Mouse (Mus musculus) kidney, adult 2 months (tissue): ENCODE results near the gene Nipal1. TPM values are rescaled to one million over a fixed set of nuclear protein-coding genes. Genes with fewer than 3 reads are reported as not detected.

Experiments
- DNase-seq: peaks from one replicate; pipeline ENCODE4 v3.0.0; 2021
- H3K27ac ChIP-seq: fragments of 200-500 bp; 2 replicates; pipeline ENCODE4 v1.5.1; 2012; ENCODE audit warnings: low read depth, low read length, control low read depth, inconsistent platforms; ENCODE audit not compliant: insufficient read depth
- H3K27me3 ChIP-seq: fragments of 200-500 bp; replicated peaks from 2 replicates; pipeline ENCODE4 v1.6.1; 2012; ENCODE audit warnings: mild to moderate bottlenecking, moderate library complexity, low read length, inconsistent platforms; ENCODE audit not compliant: control insufficient read depth, insufficient read depth
- H3K36me3 ChIP-seq: fragments of 200-500 bp; 2 replicates; pipeline ENCODE4 v1.6.1; 2012; ENCODE audit warnings: mild to moderate bottlenecking, moderate library complexity, low read length, inconsistent platforms; ENCODE audit not compliant: control insufficient read depth, insufficient read depth
- H3K4me1 ChIP-seq: fragments of 200-500 bp; 2 replicates; pipeline ENCODE4 v1.6.1; 2011; ENCODE audit warnings: low read length; ENCODE audit not compliant: control insufficient read depth, insufficient read depth
- H3K4me3 ChIP-seq: fragments of 200-500 bp; 2 replicates; pipeline ENCODE4 v1.5.1; 2011; ENCODE audit warnings: mild to moderate bottlenecking, low read depth, low read length, control low read depth; ENCODE audit not compliant: insufficient read depth
- CTCF ChIP-seq: fragments of 200-500 bp; conservative IDR thresholded peaks from 2 replicates; pipeline ENCODE4 v1.5.1; 2011; ENCODE audit warnings: low read depth, mild to moderate bottlenecking, control low read depth, low read length, moderate library complexity, mixed read lengths; ENCODE audit not compliant: insufficient read depth, insufficient read length
- POLR2A ChIP-seq: fragments of 200-500 bp; IDR thresholded peaks from one replicate; pipeline ENCODE4 v1.6.1; 2011; ENCODE audit warnings: low read depth, low read length, control low read depth
- WGBS: fragments of 180-500 bp; shearing (Covaris S2); methylation state at CpG from one replicate; pipeline ENCODE4 v1.1.7; 2018; 5-methylcytosine and 5-hydroxymethylcytosine counted together
- polyA plus RNA-seq: library from polyadenylated mRNA; depleted of rRNA; stranded (reverse); fragments of >200 nt; gene quantifications from 2 replicates; pipeline ENCODE4 v1.2.3, GENCODE M21; 2012; rRNA removed

The Nipal1 gene
- 0.70 and 1.2 TPM in 2 replicates for polyA plus RNA-seq

DNA sequence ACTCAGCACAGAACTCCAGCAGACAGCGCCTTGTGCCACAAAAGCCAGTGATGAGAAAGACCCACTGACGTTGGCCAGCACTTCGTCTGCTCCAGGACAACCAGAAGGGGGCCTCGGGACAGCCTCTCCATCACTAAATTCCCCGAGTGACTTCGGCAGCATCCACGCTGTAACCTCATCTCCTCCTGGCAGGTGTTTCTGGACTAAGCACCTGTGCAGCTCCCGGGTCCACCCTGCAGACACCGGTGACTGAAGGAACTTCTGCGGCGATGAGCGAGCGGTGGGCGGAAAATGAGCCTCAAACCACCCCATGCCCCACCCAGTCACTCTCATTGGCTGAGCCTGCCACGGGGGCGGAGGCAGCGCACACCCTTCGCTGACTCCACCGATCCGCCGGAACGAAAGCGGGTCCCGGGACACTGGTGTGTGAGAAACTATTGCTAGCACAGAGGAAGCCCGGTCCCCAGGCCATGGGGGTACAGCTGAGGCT is at the start of gene Nipal1:
Nipal1 (plus strand) TSS at position 378 of the 490 bp plus-strand sequence.
- TF ChIP-seq POLR2A (no peak), CTCF (0 out of 2 replicates have a peak, but pooled peaks have one; percentile 12)
- 2% methylated on average over 25 of the region's 25 CpGs for WGBS
- peak within 1 kb of the TSS; percentile 61 for H3K4me3 ChIP-seq
- no peaks in the 10 kb centered on the region for H3K27me3 ChIP-seq
- no peak within 1 kb of the TSS for H3K27ac ChIP-seq
- H3K4me1 ChIP-seq = no peaks in the 10 kb centered on the region
- DNase-seq = peak; percentile 45
- H3K36me3 ChIP-seq = no peaks in the 10 kb centered on the region

DNA sequence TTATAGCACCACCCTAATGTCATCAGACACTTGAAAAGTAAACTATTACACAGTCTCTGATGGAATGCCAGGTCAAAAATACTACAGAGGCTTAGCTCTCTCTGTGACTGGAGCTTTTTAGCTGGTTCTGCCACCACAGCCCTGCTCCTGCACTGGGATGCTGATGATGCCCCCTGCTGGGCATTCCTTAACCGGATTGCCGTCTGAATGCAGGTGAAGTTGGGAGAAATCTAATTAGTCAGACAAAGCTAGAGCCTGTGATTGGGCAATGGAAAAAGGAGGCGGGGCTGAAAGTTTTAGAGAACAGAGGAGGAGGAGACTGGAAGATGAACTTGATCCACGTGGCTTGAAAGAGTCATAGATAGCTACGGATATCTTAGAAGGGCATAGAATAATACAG is 46.6 kb upstream of the Nipal1 start:
- 6% methylated on average over 5 of the region's 5 CpGs for WGBS
- Histone ChIP-seq H3K4me1 (no peaks in the 10 kb centered on the region), H3K27ac (no peak overlapping the region), H3K27me3 (no peaks in the 10 kb centered on the region; the same call in 1 of the 2 replicates), H3K4me3 (no peak overlapping the region), H3K36me3 (no peaks in the 10 kb centered on the region)
- peak; percentile 74 for TF ChIP-seq CTCF
- no peak for TF ChIP-seq POLR2A
- DNase-seq = peak; percentile 83

DNA sequence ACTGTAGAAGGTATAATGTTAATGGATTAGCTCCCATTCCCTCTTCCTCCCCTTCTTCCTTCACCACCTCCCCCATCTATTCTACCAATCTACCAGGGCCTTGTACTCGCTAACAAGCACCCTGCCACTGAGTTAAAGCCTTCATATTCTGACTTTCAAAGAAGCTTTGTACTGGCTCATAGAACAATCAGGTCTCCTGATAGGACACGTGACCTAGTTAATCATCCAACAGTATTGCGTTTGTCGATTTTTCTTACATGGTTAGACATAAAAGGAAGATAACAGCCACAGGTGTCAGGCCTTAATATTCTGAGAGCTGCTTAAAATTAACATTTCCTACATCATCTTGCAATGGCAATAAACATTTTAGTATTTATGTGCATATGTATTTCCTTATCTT is 44.5 kb upstream of the Nipal1 start:
- no peak for TF ChIP-seq POLR2A
- no peak for TF ChIP-seq CTCF
- 77% methylated on average over 4 of the region's 4 CpGs for WGBS
- no peaks in the 10 kb centered on the region for H3K4me1 ChIP-seq
- no peak overlapping the region for H3K4me3 ChIP-seq
- no peak overlapping the region for H3K27ac ChIP-seq
- no peak for DNase-seq
- H3K36me3 ChIP-seq = no peaks in the 10 kb centered on the region
- H3K27me3 ChIP-seq = no peaks in the 10 kb centered on the region; the same call in 1 of the 2 replicates

- DNase-seq = no peak
- Histone ChIP-seq H3K27me3 (no peaks in the 10 kb centered on the region), H3K4me1 (no peaks in the 10 kb centered on the region), H3K27ac (no peak overlapping the region), H3K4me3 (no peak overlapping the region), H3K36me3 (no peaks in the 10 kb centered on the region)
- 87% methylated on average over 4 of the region's 4 CpGs for WGBS
- TF ChIP-seq POLR2A (no peak), CTCF (no peak)
Measured at GRCm38 (mm10) chr5:72617413-72617812, 30.2 kb upstream of the Nipal1 start.

DNA sequence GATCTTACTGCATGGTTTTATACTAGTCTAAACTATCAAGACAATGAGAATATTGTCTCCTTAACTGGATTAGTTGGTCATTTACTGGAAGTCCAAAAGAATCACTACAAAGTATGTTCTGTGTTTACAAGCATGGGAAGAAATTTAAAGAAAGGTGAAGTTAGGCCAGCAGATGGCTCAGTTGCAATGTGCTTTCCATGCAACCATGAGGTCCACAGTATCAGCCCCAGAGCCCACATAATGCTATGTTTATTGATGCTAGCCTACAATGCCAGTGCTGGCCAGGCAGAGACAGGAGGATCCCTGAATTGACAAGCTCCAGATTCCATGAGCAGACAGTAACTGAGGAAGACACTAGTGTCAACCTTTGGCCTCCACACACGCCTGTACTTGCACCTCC is 26.6 kb upstream of the Nipal1 start:
- DNase-seq = no peak
- Histone ChIP-seq H3K27ac (no peak overlapping the region), H3K27me3 (no peaks in the 10 kb centered on the region), H3K4me1 (no peaks in the 10 kb centered on the region), H3K4me3 (no peak overlapping the region), H3K36me3 (no peaks in the 10 kb centered on the region)
- TF ChIP-seq POLR2A (no peak), CTCF (0 out of 2 replicates have a peak, but pooled peaks have one; percentile 14)
- WGBS = 94% methylated on average over 1 of the region's 1 CpGs

- DNase-seq = no peak
- H3K4me3 ChIP-seq = no peak overlapping the region
- H3K27ac ChIP-seq = no peak overlapping the region
- no peaks in the 10 kb centered on the region for H3K4me1 ChIP-seq
- 91% methylated on average over 6 of the region's 6 CpGs for WGBS
- no peaks in the 10 kb centered on the region for H3K27me3 ChIP-seq
- H3K36me3 ChIP-seq = no peaks in the 10 kb centered on the region
- no peak for TF ChIP-seq CTCF
- TF ChIP-seq POLR2A = no peak
Measured at GRCm38 (mm10) chr5:72630026-72630425, 17.6 kb upstream of the Nipal1 start.

DNA sequence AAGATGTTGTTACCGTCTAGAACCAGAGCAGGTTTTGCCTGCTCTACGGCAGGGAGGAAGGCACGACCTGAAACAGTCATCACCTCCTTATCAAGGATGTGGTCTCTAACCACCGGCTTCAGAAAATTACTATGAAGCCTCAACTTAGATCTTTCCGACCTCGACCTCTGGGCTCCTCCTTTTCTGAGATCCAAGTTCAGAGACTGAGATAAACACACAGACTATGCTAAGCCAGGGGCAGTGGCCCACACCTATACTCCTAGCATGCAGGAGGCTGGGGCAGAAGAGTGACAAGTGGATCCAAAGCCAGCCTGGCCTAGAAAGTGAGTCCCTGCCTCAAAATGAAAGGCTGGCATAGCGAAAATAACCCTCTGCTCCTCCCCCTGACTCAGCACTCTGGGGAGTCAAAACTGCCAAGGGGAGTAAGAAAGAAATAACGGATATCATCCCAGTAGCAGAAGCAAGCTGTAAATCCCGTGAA is 12.8 kb upstream of the Nipal1 start:
- Histone ChIP-seq H3K36me3 (no peaks in the 10 kb centered on the region), H3K27ac (no peak overlapping the region), H3K4me3 (no peak overlapping the region), H3K27me3 (no peaks in the 10 kb centered on the region), H3K4me1 (no peaks in the 10 kb centered on the region)
- 85% methylated on average over 9 of the region's 9 CpGs for WGBS
- TF ChIP-seq POLR2A (no peak), CTCF (no peak)
- DNase-seq = no peak
